Mouse (Mus musculus): ENCODE data around the gene Pklr. TPM values are rescaled to one million over a fixed set of nuclear protein-coding genes. Genes with fewer than 3 reads are reported as not detected.
"Not testable (repeated sequence)": the region's sequence is repeated elsewhere in the genome, so short reads cannot be mapped to it uniquely, and the experiment has no call there.

Pklr gene
- polyA plus RNA-seq, 1 experiment, result 79.3 TPM

- no peak for DNase-seq
- no peak overlapping the region for H3K27ac ChIP-seq (ENCODE audit: insufficient read depth, low read depth, low read length)
- 57% methylated on average over 17 of the region's 17 CpGs for WGBS
- H3K27me3 ChIP-seq (replicated peaks; ENCODE audit: control insufficient read depth, insufficient read depth, low read length), result no peaks in the 10 kb centered on the region
- H3K36me3 ChIP-seq (ENCODE audit: control insufficient read depth, insufficient read depth, low read length), result no peaks in the 10 kb centered on the region
- TF ChIP-seq CTCF (conservative IDR thresholded peaks at IDR 0.05; ENCODE audit: insufficient read depth, insufficient read length, low read depth, low read length), result no peak
- no peak for TF ChIP-seq POLR2A (IDR thresholded peaks at IDR 0.05; ENCODE audit: low read depth, low read length)
- H3K4me3 ChIP-seq (ENCODE audit: insufficient read depth, low read depth, low read length), result no peak overlapping the region
- H3K4me1 ChIP-seq (ENCODE audit: control insufficient read depth, insufficient read depth, low read length), result no peaks in the 10 kb centered on the region
These were observed 16.3 kb downstream of the Pklr start for GRCm38 (mm10) chr3:89152084-89152835.

GRCm38 (mm10) chr3:89156951-89157350 lies 21.0 kb downstream of the Pklr start:
- Histone ChIP-seq H3K4me3 (ENCODE audit: insufficient read depth, low read depth, low read length) (no peak overlapping the region), H3K27me3 (replicated peaks; ENCODE audit: control insufficient read depth, insufficient read depth, low read length) (no peaks in the 10 kb centered on the region), H3K27ac (ENCODE audit: insufficient read depth, low read depth, low read length) (no peak overlapping the region), H3K4me1 (ENCODE audit: control insufficient read depth, insufficient read depth, low read length) (no peaks in the 10 kb centered on the region), H3K36me3 (ENCODE audit: control insufficient read depth, insufficient read depth, low read length) (no peaks in the 10 kb centered on the region)
- DNase-seq, result no peak
- TF ChIP-seq POLR2A (IDR thresholded peaks at IDR 0.05; ENCODE audit: low read depth, low read length) (no peak), CTCF (conservative IDR thresholded peaks at IDR 0.05; ENCODE audit: insufficient read depth, insufficient read length, low read depth, low read length) (no peak)
- 85% methylated on average over 8 of the region's 8 CpGs for WGBS

- no peak for DNase-seq
- Histone ChIP-seq H3K27me3 (replicated peaks; ENCODE audit: control insufficient read depth, insufficient read depth, low read length) (no peaks in the 10 kb centered on the region), H3K4me3 (ENCODE audit: insufficient read depth, low read depth, low read length) (no peak overlapping the region), H3K4me1 (ENCODE audit: control insufficient read depth, insufficient read depth, low read length) (no peaks in the 10 kb centered on the region), H3K27ac (ENCODE audit: insufficient read depth, low read depth, low read length) (no peak overlapping the region), H3K36me3 (ENCODE audit: control insufficient read depth, insufficient read depth, low read length) (no peaks in the 10 kb centered on the region)
- 23% methylated on average over 7 of the region's 7 CpGs for WGBS
- TF ChIP-seq POLR2A (IDR thresholded peaks at IDR 0.05; ENCODE audit: low read depth, low read length), result no peak
- no peak for TF ChIP-seq CTCF (conservative IDR thresholded peaks at IDR 0.05; ENCODE audit: insufficient read depth, insufficient read length, low read depth, low read length)
These were observed 22.7 kb downstream of the Pklr start for GRCm38 (mm10) chr3:89158651-89159050.

GRCm38 (mm10) chr3:89159211-89159610 lies 23.3 kb downstream of the Pklr start:
- Histone ChIP-seq H3K27me3 (replicated peaks; ENCODE audit: control insufficient read depth, insufficient read depth, low read length) (no peaks in the 10 kb centered on the region), H3K27ac (ENCODE audit: insufficient read depth, low read depth, low read length) (no peak overlapping the region), H3K4me3 (ENCODE audit: insufficient read depth, low read depth, low read length) (peak overlapping the region; percentile 59; the same call in 1 of the 2 replicates), H3K4me1 (ENCODE audit: control insufficient read depth, insufficient read depth, low read length) (no peaks in the 10 kb centered on the region; the same call in 1 of the 2 replicates), H3K36me3 (ENCODE audit: control insufficient read depth, insufficient read depth, low read length) (no peaks in the 10 kb centered on the region)
- TF ChIP-seq CTCF (conservative IDR thresholded peaks at IDR 0.05; ENCODE audit: insufficient read depth, insufficient read length, low read depth, low read length), result no peak
- no peak for TF ChIP-seq POLR2A (IDR thresholded peaks at IDR 0.05; ENCODE audit: low read depth, low read length)
- DNase-seq, result peak; percentile 66
- 2% methylated on average over 13 of the region's 13 CpGs for WGBS

- Histone ChIP-seq H3K27ac (ENCODE audit: insufficient read depth, low read depth, low read length) (no peak within 1 kb of the TSS), H3K27me3 (replicated peaks; ENCODE audit: control insufficient read depth, insufficient read depth, low read length) (no peaks in the 10 kb centered on the region), H3K36me3 (ENCODE audit: control insufficient read depth, insufficient read depth, low read length) (no peaks in the 10 kb centered on the region), H3K4me1 (ENCODE audit: control insufficient read depth, insufficient read depth, low read length) (no peaks in the 10 kb centered on the region; the same call in 1 of the 2 replicates), H3K4me3 (ENCODE audit: insufficient read depth, low read depth, low read length) (peak within 1 kb of the TSS; percentile 59)
- under 1% methylated on average over 65 of the region's 66 CpGs for WGBS
- TF ChIP-seq CTCF (conservative IDR thresholded peaks at IDR 0.05; ENCODE audit: insufficient read depth, insufficient read length, low read depth, low read length), result peak; percentile 44
- no peak for TF ChIP-seq POLR2A (IDR thresholded peaks at IDR 0.05; ENCODE audit: low read depth, low read length)
- peak; percentile 46 for DNase-seq
These were observed 23.8 kb downstream of the Pklr start, which contains the start of gene Hcn3 for GRCm38 (mm10) chr3:89159616-89160344. TSS of gene Hcn3 (minus strand) at chr3:89160196.

- not testable (repeated sequence) for H3K27me3 ChIP-seq (replicated peaks; ENCODE audit: control insufficient read depth, insufficient read depth, low read length); DNase-seq; H3K27ac ChIP-seq (ENCODE audit: insufficient read depth, low read depth, low read length); H3K36me3 ChIP-seq (ENCODE audit: control insufficient read depth, insufficient read depth, low read length); H3K4me3 ChIP-seq (ENCODE audit: insufficient read depth, low read depth, low read length); H3K4me1 ChIP-seq (ENCODE audit: control insufficient read depth, insufficient read depth, low read length)
These were observed 25.3 kb downstream of the Pklr start for GRCm38 (mm10) chr3:89161207-89161606.

GRCm38 (mm10) chr3:89161786-89162185 lies 25.8 kb downstream of the Pklr start:
- H3K4me3 ChIP-seq (ENCODE audit: insufficient read depth, low read depth, low read length), result no peak overlapping the region
- TF ChIP-seq POLR2A (IDR thresholded peaks at IDR 0.05; ENCODE audit: low read depth, low read length), result no peak
- 78% methylated on average over 4 of the region's 4 CpGs for WGBS

More at GRCm38 (mm10) chr3:89161786-89162185, 25.8 kb downstream of the Pklr start:
- no peak for DNase-seq
- no peaks in the 10 kb centered on the region for H3K27me3 ChIP-seq (replicated peaks; ENCODE audit: control insufficient read depth, insufficient read depth, low read length)
- peaks cover 8% of the 10 kb centered on the region; the same call in 1 of the 2 replicates for H3K4me1 ChIP-seq (ENCODE audit: control insufficient read depth, insufficient read depth, low read length)
- no peaks in the 10 kb centered on the region for H3K36me3 ChIP-seq (ENCODE audit: control insufficient read depth, insufficient read depth, low read length)
- no peak overlapping the region for H3K27ac ChIP-seq (ENCODE audit: insufficient read depth, low read depth, low read length)

Measured in kidney, adult 2 months (tissue).